Mouse (Mus musculus) spleen, adult 2 months (tissue): ENCODE results near the gene Tyw1.

Source experiments
- CTCF ChIP-seq: fragments of 200-500 bp; IDR thresholded peaks from 2 replicates; pipeline ENCODE4 v1.5.1; 2011; ENCODE audit warnings: mild to moderate bottlenecking, inconsistent platforms; ENCODE audit not compliant: insufficient read depth, insufficient read length, insufficient replicate concordance; ENCODE audit errors: extremely low read depth
- POLR2A ChIP-seq: fragments of 200-500 bp; IDR thresholded peaks from 2 replicates; pipeline ENCODE4 v1.6.1; 2011; ENCODE audit warnings: low read depth, low read length, inconsistent platforms

GRCm38 (mm10) chr5:130236302-130236701 is 19.1 kb upstream of the Tyw1 start:
- TF ChIP-seq CTCF (no peak), POLR2A (no peak)
